Mouse (Mus musculus): ENCODE results near the gene Grb10.

DNA sequence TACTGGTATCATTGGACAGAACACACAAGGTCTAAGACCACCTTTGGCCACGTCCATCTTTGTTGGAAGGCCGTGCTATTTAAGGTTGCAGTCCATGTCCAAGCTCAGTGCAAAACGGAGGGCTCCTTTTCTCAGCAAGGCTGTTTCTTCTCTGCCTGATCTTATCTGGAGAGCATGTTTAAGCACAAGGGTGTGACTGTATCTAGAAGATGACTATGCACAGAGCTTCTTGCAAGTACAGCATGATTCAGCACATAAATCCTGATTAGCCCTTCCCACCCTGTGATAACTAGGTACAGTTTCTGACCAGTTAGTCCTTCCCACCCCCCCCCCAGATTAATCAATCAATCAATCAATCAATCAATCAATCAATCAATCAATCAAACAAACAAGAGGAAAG lies 115.1 kb downstream of the Grb10 start:
- TF ChIP-seq CTCF (IDR thresholded peaks at IDR 0.05; ENCODE audit: low read depth) (no peak), EP300 (IDR thresholded peaks at IDR 0.05; ENCODE audit: low read depth) (peak; percentile 65)
